Mouse (Mus musculus) CH12.LX (cell line): ENCODE data around the gene Tcea2. TPM values are rescaled to one million over a fixed set of nuclear protein-coding genes. Genes with fewer than 3 reads are reported as not detected.

Experiments
- DNase-seq: peaks from one replicate; pipeline ENCODE4 v3.0.0-alpha.2; 2013; ENCODE audit errors: extremely low read depth
- H3K27ac ChIP-seq: 2 replicates; pipeline ENCODE4 v1.5.1; 2012; ENCODE audit warnings: low read depth, mild to moderate bottlenecking, control low read depth, moderate library complexity; ENCODE audit not compliant: insufficient read depth
- H3K27me3 ChIP-seq: replicated peaks from 2 replicates; pipeline ENCODE3; 2012; ENCODE audit warnings: inconsistent platforms
- H3K36me3 ChIP-seq, 2 experiments: replicated peaks in 1 of 2; 2 replicates each; pipeline versions ENCODE3 to v1.6.1; 2012; ENCODE audit warnings: inconsistent platforms in 1 of 2, low read length in 1 of 2, mild to moderate bottlenecking in 1 of 2, mixed read lengths in 1 of 2, moderate library complexity in 1 of 2; ENCODE audit not compliant: control insufficient read depth in 1 of 2, insufficient read depth in 1 of 2
- H3K4me1 ChIP-seq, 2 experiments: 2 replicates each; pipeline ENCODE4 v1.6.1; 2012; ENCODE audit warnings: inconsistent platforms in 1 of 2, moderate library complexity in 1 of 2; ENCODE audit not compliant: insufficient read depth in 2 of 2, control insufficient read depth in 1 of 2
- H3K4me2 ChIP-seq: 2 replicates; pipeline ENCODE4 v1.6.1; 2012; ENCODE audit warnings: low read depth, mild to moderate bottlenecking, control low read depth; ENCODE audit not compliant: poor library complexity, insufficient read depth, severe bottlenecking
- H3K4me3 ChIP-seq, 3 experiments: fragments of 150-350 bp in 1 of 3; sonication (generic) in 1 of 3; replicated peaks in 1 of 3; 2 replicates each; pipeline versions ENCODE3 to v1.5.1; 2011 to 2012; ENCODE audit warnings: low read depth in 2 of 3, low read length in 2 of 3, mild to moderate bottlenecking in 2 of 3, moderate library complexity in 2 of 3, control low read depth in 1 of 3, improper control_type of control experiment in 1 of 3, inconsistent platforms in 1 of 3, mixed read lengths in 1 of 3; ENCODE audit not compliant: poor library complexity in 1 of 3
- H3K79me2 ChIP-seq: replicated peaks from 2 replicates; pipeline ENCODE4 v1.6.1; 2012; ENCODE audit warnings: mild to moderate bottlenecking, moderate library complexity; ENCODE audit not compliant: control insufficient read depth, poor library complexity, insufficient read depth, severe bottlenecking; ENCODE audit errors: extremely low read depth
- H3K9ac ChIP-seq: 2 replicates; pipeline ENCODE4 v1.6.1; 2012; ENCODE audit warnings: low read depth, mild to moderate bottlenecking, control low read depth, moderate library complexity; ENCODE audit not compliant: insufficient read depth
- H3K9me3 ChIP-seq: replicated peaks from 2 replicates; pipeline ENCODE3; 2012; ENCODE audit warnings: low read length, inconsistent platforms, mixed read lengths
- BHLHE40 ChIP-seq: IDR thresholded peaks from 2 replicates; pipeline ENCODE4 v1.6.1; 2011; ENCODE audit warnings: mild to moderate bottlenecking, low read depth, low read length, improper control_type of control experiment
- CHD1 ChIP-seq: IDR thresholded peaks from 2 replicates; pipeline ENCODE4 v1.6.1; 2012; ENCODE audit warnings: low read depth, low read length, improper control_type of control experiment, inconsistent platforms
- CTCF ChIP-seq, 2 experiments: IDR thresholded peaks in 1 of 2; conservative IDR thresholded peaks in 1 of 2; 2 replicates each; pipeline ENCODE4 v1.5.1; 2011 to 2012; ENCODE audit warnings: low read depth in 2 of 2, low read length in 2 of 2, improper control_type of control experiment in 1 of 2, inconsistent platforms in 1 of 2, mild to moderate bottlenecking in 1 of 2, moderate library complexity in 1 of 2
- ELF1 ChIP-seq: IDR thresholded peaks from 2 replicates; pipeline ENCODE4 v1.6.1; 2014; ENCODE audit warnings: low read depth, mild to moderate bottlenecking, inconsistent platforms, low read length, improper control_type of control experiment
- EP300 ChIP-seq: IDR thresholded peaks from 2 replicates; pipeline ENCODE4 v1.6.1; 2011; ENCODE audit warnings: low read length, improper control_type of control experiment
- ETS1 ChIP-seq: conservative IDR thresholded peaks from 2 replicates; pipeline ENCODE4 v1.6.1; 2012; ENCODE audit warnings: low read depth, mild to moderate bottlenecking, inconsistent platforms, low read length, improper control_type of control experiment, moderate library complexity
- GABPA ChIP-seq: IDR thresholded peaks from 2 replicates; pipeline ENCODE4 v1.6.1; 2012; ENCODE audit warnings: low read depth, low read length, improper control_type of control experiment, inconsistent platforms; ENCODE audit not compliant: insufficient replicate concordance
- HCFC1 ChIP-seq: IDR thresholded peaks from 2 replicates; pipeline ENCODE4 v1.6.1; 2012; ENCODE audit warnings: low read depth, mild to moderate bottlenecking, inconsistent platforms, low read length, improper control_type of control experiment
- IRF4 ChIP-seq: IDR thresholded peaks from 2 replicates; pipeline ENCODE4 v1.6.1; 2014; ENCODE audit warnings: low read depth, mild to moderate bottlenecking, inconsistent platforms, low read length, improper control_type of control experiment
- JUND ChIP-seq: conservative IDR thresholded peaks from 2 replicates; pipeline ENCODE4 v1.6.1; 2011; ENCODE audit warnings: low read depth, low read length, improper control_type of control experiment
- MAFK ChIP-seq: IDR thresholded peaks from 2 replicates; pipeline ENCODE4 v1.6.1; 2011; ENCODE audit warnings: low read length, improper control_type of control experiment; ENCODE audit not compliant: insufficient replicate concordance
- MAX ChIP-seq: IDR thresholded peaks from 2 replicates; pipeline ENCODE4 v1.6.1; 2011; ENCODE audit warnings: low read length, improper control_type of control experiment
- MEF2A ChIP-seq: IDR thresholded peaks from 2 replicates; pipeline ENCODE4 v1.6.1; 2014; ENCODE audit warnings: low read depth, mild to moderate bottlenecking, inconsistent platforms, low read length, improper control_type of control experiment, borderline replicate concordance
- NELFE ChIP-seq: IDR thresholded peaks from 2 replicates; pipeline ENCODE4 v1.6.1; 2011; ENCODE audit warnings: low read depth, low read length, improper control_type of control experiment
- NRF1 ChIP-seq: IDR thresholded peaks from 2 replicates; pipeline ENCODE4 v1.6.1; 2014; ENCODE audit warnings: low read depth, mild to moderate bottlenecking, inconsistent platforms, low read length, improper control_type of control experiment, moderate library complexity
- PAX5 ChIP-seq: IDR thresholded peaks from 2 replicates; pipeline ENCODE4 v1.6.1; 2012; ENCODE audit warnings: low read length, inconsistent platforms, mixed read lengths
- POLR2AphosphoS2 ChIP-seq: IDR thresholded peaks from 2 replicates; pipeline ENCODE4 v1.6.1; 2011; ENCODE audit warnings: low read depth, low read length, improper control_type of control experiment
- RAD21 ChIP-seq: IDR thresholded peaks from 2 replicates; pipeline ENCODE4 v1.6.1; 2011; ENCODE audit warnings: low read depth, mild to moderate bottlenecking, low read length, improper control_type of control experiment, moderate library complexity
- RCOR1 ChIP-seq: conservative IDR thresholded peaks from 2 replicates; pipeline ENCODE4 v1.6.1; 2012; ENCODE audit warnings: low read depth, mild to moderate bottlenecking, inconsistent platforms, low read length, improper control_type of control experiment
- SIN3A ChIP-seq: IDR thresholded peaks from 2 replicates; pipeline ENCODE4 v1.6.1; 2012; ENCODE audit warnings: low read length, improper control_type of control experiment, inconsistent platforms
- TBP ChIP-seq: conservative IDR thresholded peaks from 2 replicates; pipeline ENCODE4 v1.6.1; 2011; ENCODE audit warnings: low read depth, low read length, improper control_type of control experiment
- TCF12 ChIP-seq: IDR thresholded peaks from 2 replicates; pipeline ENCODE4 v1.6.1; 2014; ENCODE audit warnings: low read depth, mild to moderate bottlenecking, inconsistent platforms, low read length, improper control_type of control experiment
- UBTF ChIP-seq: IDR thresholded peaks from 2 replicates; pipeline ENCODE4 v1.6.1; 2012; ENCODE audit warnings: low read depth, mild to moderate bottlenecking, inconsistent platforms, low read length, improper control_type of control experiment, moderate library complexity
- USF1 ChIP-seq: IDR thresholded peaks from 2 replicates; pipeline ENCODE4 v1.6.1; 2014; ENCODE audit warnings: low read depth, mild to moderate bottlenecking, inconsistent platforms, low read length, improper control_type of control experiment
- ZC3H11A ChIP-seq: IDR thresholded peaks from 2 replicates; pipeline ENCODE4 v1.6.1; 2012; ENCODE audit warnings: low read depth, mild to moderate bottlenecking, inconsistent platforms, low read length, improper control_type of control experiment
- ZKSCAN1 ChIP-seq: IDR thresholded peaks from 2 replicates; pipeline ENCODE4 v1.6.1; 2012; ENCODE audit warnings: low read depth, inconsistent platforms, low read length, improper control_type of control experiment, borderline replicate concordance
- ZNF384 ChIP-seq: IDR thresholded peaks from 2 replicates; pipeline ENCODE4 v1.6.1; 2012; ENCODE audit warnings: low read depth, low read length, improper control_type of control experiment, inconsistent platforms
- dilution Hi-C: fragments of 300-500 bp; cut with MboI; formaldehyde crosslinking; loops from 2 replicates; pipeline ENCODE4 v1.14.3; 2020; ENCODE audit warnings: low sequenced_read_pairs; ENCODE audit not compliant: extremely low pct_unique_long_range_greater_than_20kb, extremely low pct_ligation_motif_present
- in situ Hi-C: fragments of 300-500 bp; cut with MboI; formaldehyde crosslinking; loops from 3 replicates; pipeline ENCODE4 v1.14.3; 2019; ENCODE audit warnings: low sequenced_read_pairs, low pct_ligation_motif_present, low pct_unique_long_range_greater_than_20kb, mixed read lengths
- polyA plus RNA-seq: library from polyadenylated mRNA; unstranded; fragments of >175 nt; gene quantifications from 2 replicates; pipeline ENCODE4 v1.2.1, GENCODE M21; 2012; ENCODE audit warnings: low read depth; ENCODE audit not compliant: insufficient read length
- total RNA-seq, 2 experiments: library from RNA; depleted of rRNA; stranded (reverse); fragments of 300-350 nt in 1 of 2; fragments of >200 nt in 1 of 2; gene quantifications; 2 replicates each; pipeline ENCODE4 v1.2.3; 2012 to 2014

Gene Tcea2
- total and polyA plus RNA-seq, 3 experiments, result 8.8 to 14.4 (median 9.2) TPM

GRCm38 (mm10) chr2:181715382-181715781 is 35.3 kb downstream of the Tcea2 start:
- Histone ChIP-seq H3K4me3 (no peak overlapping the region), H3K9ac (no peak overlapping the region), H3K9me3 (no peaks in the 10 kb centered on the region), H3K27ac (no peak overlapping the region), H3K4me2 (no peak overlapping the region), H3K27me3 (peaks cover 57% of the 10 kb centered on the region), H3K4me1 (peaks cover 0 to 13% of the 10 kb centered on the region in 2 experiments; a peak in 2 of 4 replicates), H3K79me2 (no peaks in the 10 kb centered on the region), H3K36me3 (no peaks in the 10 kb centered on the region)
- DNase-seq, result no peak
- TF ChIP-seq MEF2A, result no peak
- TF ChIP-seq IRF4, result no peak
- no peak for TF ChIP-seq CHD1
- TF ChIP-seq RCOR1, result no peak
- TF ChIP-seq ELF1, result no peak
- no peak for TF ChIP-seq JUND
- TF ChIP-seq TCF12, result no peak
- TF ChIP-seq EP300, result no peak
- TF ChIP-seq NRF1, result no peak
- TF ChIP-seq CTCF (conservative IDR thresholded peaks at IDR 0.05 in 1 of 2, IDR thresholded peaks at IDR 0.05 in 1 of 2; ENCODE audit: low read depth in 2 of 2, low read length in 2 of 2), result no peak
- no peak for TF ChIP-seq SIN3A
- TF ChIP-seq GABPA, result no peak
- no peak for TF ChIP-seq UBTF
- TF ChIP-seq USF1, result no peak
- no peak for TF ChIP-seq BHLHE40
- in situ Hi-C loops (no loop called here), dilution Hi-C loops (no loop called here)

- no peak for DNase-seq
- H3K9me3 ChIP-seq, result no peaks in the 10 kb centered on the region
- no peaks in the 10 kb centered on the region for H3K36me3 ChIP-seq
- H3K4me3 ChIP-seq, result no peak overlapping the region
- no peak overlapping the region for H3K27ac ChIP-seq
- no peak overlapping the region for H3K4me2 ChIP-seq
- dilution Hi-C loops (no loop called here), in situ Hi-C loops (no loop called here)
- H3K79me2 ChIP-seq, result no peaks in the 10 kb centered on the region
- TF ChIP-seq POLR2AphosphoS2 (no peak), JUND (no peak), MAX (no peak), TBP (no peak), MAFK (no peak), ZNF384 (no peak), PAX5 (no peak), CTCF (conservative IDR thresholded peaks at IDR 0.05 in 1 of 2, IDR thresholded peaks at IDR 0.05 in 1 of 2; ENCODE audit: low read depth in 2 of 2, low read length in 2 of 2) (no peak), ZC3H11A (no peak), NELFE (no peak), ZKSCAN1 (no peak), BHLHE40 (no peak), USF1 (no peak), EP300 (no peak), MEF2A (no peak), HCFC1 (no peak), UBTF (no peak), ETS1 (no peak), RAD21 (no peak)
- H3K27me3 ChIP-seq, result peaks cover 58% of the 10 kb centered on the region
- H3K9ac ChIP-seq, result no peak overlapping the region
- peaks cover 0 to 13% of the 10 kb centered on the region in 2 experiments; a peak in 2 of 4 replicates for H3K4me1 ChIP-seq
Observed at GRCm38 (mm10) chr2:181716991-181717390, 36.9 kb downstream of the Tcea2 start.
